Mouse (Mus musculus): ENCODE data around the gene Batf.

- TF ChIP-seq POLR2A (IDR thresholded peaks at IDR 0.05; ENCODE audit: control insufficient read depth, low read depth, low read length) (no peak), CTCF (IDR thresholded peaks at IDR 0.05; ENCODE audit: control insufficient read depth, insufficient read depth, insufficient replicate concordance, low read depth, low read length) (peak; percentile 32; the same call in 1 of the 2 replicates)
These were observed 39.1 kb upstream of the Batf start for GRCm38 (mm10) chr12:85647346-85647745.
